Mouse (Mus musculus) right cerebral cortex, adult 18-20 months (tissue): ENCODE data around the gene Fam178b.

Experiments
- DNase-seq: peaks from one replicate; pipeline ENCODE4 v3.0.0; 2022; ENCODE audit warnings: mixed read lengths

Fam178b gene

DNA sequence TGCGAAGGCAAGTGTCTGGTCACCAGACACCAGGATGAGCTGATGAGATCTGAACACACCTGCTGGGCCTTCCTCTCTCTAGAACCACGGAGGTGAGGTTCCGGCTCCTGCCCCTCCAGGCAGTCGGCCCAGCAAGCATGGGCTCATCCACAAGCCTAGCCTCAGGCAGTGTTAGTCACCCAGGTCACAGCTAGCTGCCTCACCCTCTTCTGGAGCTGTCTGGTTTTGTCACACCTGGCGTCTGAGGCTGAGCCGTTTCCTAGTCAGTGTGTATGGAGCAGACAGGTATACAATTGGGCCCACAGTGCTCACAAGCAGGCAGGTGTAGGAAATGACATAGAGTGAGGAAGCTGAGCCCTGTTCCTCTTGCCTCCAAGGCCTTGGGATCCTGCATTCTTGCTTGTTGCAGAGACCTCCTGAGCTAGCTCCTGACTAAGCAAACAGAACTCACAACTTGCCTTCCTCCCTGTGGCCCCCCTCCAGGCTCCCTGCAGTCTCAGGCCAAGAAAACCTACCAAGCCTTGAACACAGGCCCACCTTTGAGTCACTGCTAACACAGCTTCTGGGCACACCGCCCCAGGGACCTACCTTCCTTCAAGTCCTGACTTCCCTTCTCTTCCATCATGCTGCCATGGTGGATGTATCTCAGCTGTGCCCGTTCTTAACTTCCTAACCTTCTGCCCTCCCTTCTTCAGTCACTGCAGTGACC is 99.4 kb downstream of the Fam178b start:
- DNase-seq, result no peak

DNA sequence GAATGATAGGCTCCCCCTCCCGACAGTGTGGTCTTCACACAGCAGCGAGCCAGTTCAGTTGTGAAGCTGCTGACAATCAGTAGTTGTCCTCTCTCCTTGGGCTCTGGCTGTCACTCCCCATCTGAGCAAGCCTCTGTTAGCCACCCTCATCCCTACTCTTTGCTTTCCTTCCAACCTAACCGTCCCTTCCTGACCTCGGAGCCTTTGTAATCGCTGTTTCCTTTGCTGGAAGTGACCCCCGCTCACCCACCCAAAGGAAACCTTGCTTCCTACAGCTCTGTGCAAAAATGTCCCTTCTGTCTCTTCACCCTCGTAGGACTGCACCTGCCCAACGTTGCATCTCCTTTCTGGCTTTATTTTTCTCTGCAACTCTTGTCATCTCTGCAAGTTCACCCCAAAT is 100.8 kb downstream of the Fam178b start:
- no peak for DNase-seq

DNA sequence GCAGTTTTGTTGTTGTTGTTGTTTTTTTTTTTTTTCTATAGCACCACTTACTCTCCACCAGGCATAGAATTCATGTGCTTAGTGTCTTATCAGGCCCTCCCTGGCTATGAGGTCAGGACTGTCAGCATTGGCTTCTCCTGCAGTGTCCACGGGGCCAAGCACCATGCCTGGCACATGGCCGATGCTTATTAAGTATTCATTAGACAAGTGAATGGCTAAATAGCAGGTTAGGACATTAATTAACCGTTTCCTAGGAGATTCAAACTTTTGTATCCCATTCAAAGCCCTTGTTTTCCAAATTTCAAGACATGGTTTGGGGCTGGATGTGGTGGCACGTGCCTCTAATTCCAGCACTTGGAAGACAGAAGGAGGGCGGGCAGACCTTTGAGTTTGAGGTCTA is 101.7 kb downstream of the Fam178b start:
- no peak for DNase-seq

DNA sequence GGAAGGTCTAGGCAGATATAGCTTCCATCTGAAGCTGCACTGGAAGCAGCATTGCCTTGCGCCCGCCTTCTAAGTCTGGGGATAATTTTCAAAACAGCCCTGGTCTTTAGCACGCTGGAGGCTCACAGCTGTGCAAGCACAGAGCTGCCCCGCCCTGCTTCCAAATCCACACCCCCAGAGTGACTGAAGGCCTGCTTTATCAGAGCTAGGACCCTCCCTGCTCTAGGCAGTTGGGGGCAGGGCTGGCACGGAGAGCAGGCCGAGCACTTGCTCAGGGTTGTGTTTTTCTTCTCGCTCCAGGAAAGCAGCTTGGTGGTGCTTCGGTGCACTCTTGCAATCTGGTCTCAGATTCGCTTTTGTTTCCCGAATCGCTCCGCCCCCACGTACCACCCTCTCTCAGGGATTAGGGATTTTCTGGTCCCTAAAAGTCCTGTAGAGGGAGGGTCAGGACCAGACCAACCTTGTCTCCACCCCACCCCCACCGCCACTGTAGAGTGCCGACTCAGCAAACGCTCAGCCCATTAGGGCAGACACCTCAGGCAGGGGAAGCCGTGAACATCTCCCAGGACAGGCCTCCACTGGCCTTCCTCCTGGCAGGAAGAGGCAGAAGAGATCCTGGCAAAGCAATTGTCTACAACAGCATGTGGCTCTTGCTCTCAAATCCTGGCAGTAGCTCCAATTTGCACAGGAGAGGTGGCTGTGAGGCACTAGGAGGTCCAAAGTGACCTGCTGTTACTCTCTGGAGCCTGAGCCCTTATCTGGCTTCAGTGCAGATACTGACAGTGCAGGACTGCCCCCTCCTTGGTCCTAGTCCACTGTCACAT is 102.4 kb downstream of the Fam178b start:
- DNase-seq, result peak; percentile 44

DNA sequence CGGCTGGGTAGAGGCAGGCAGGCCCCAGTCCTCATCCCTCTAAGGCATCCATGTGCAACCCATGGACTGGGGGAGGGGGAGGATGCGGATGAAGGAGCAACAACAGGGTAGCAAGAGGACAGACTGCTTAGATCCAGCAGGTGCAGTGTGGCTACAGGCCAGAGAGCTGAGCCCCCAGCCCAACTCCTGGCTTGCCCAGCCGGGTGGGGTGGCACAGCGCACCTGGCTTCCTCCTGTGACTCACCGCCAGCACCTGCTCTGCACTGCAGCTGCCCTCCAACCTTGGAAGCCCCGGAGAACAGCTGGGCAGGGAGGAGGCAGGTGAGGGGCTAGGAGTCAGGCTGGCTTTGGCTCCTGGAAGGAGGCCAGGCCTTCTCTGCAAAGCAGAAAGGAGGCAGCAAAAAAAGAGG is 103.0 kb downstream of the Fam178b start:
- DNase-seq, result no peak

DNA sequence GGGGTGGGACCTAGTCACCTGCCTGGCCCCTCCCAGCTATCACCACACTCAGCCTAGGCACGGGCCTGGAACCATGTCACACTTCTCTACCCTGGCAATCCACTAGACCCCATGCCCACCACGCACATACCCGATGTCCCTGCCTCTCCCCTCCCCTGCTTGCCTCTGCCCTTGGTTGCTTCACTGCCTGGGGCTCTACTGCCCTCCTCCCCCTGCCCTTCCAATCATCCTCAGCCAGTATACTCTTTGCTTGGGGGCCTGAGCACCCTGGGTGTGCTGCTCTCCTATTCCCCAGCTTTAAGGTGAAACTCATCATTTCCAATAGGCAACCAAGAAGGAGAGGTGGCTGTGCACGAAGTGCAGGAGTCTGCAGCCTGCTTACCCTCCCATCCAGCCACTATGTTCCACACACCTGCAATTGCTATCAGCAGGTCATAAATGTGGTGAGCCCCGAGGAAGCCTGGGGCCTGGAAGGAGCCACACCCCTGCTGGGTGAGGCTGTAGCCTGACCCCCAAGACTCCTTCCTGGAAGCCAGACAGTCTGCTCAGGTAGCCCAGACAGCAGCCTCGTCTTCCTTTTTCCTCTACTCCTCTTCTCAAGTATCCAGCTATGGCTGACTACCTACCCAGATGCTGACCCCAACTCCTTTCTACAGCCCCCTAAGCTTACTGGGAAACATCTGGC is 105.8 kb downstream of the Fam178b start:
- no peak for DNase-seq

DNA sequence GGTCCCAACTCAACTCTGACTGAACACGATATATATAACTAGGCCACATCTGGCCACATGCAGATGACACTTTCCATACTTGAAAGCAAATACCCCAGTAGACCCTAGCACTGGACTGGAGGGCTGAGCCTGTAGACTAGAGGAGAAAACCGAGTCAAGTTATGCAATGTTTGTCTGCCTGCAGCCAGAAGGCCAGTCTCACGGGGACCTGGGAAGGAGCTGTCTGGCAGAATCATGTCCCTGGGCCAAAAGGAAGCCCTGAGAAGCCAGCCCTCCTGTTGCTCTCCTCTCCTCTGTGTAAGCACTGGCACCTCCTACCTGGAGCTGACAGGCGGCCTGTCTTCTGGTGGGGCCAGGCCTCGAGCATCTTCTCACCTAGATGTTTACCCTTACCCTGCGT is 107.6 kb downstream of the Fam178b start:
- no peak for DNase-seq

DNA sequence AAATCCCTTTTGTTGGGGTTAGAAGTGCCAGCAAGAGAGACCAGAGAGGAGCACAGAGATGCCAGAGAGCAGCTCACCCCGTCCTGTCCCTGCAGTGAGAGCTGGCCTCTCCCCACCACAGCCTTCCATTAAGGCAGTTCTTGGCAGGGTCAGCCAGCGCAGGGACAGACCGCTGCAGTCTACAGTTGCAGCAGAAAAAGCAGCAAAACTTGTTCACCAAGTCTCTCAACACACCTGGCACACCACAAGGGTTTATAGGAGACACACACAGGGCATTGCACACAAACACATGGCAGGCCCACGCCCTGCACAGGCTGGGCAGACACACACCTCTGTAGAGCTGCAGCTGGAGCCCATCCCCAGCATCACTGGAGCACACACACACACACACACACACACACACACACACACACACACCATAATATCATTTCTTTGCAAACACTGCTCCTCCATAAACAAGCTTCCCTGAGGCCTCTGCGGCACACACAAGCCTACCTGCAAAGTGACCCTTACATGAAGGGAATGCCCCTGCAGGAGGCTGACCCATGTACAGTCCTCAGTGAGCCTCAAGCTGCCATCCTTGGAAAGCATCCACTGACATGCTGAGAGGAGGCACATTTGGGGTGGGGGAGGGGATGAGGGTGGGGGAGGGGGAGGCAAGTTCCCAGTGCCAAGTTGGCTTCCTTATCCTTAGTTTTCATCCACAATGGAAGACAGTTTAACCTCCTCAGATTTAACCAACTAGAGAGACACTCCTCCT is 108.6 kb downstream of the Fam178b start:
- no peak for DNase-seq

DNA sequence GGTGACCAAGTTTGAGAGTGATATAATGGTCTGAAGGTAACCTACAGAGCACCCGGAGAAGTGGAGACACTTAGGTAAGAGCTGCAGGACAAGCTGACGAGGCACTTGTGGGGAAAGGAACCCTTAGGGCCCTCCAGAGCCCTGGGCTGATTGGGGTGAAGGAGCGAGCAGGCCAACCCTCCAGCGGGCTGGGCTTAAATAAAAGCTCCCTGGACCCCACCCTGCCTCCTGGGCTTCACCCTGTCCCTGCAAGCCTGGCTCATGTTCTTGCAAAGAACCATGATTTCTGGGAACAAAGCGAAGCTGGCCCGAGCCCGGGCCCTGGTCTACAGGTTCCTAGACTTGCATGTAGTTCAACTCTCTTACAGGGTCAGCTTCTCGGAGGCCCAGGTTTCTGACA is 109.5 kb downstream of the Fam178b start:
- no peak for DNase-seq

DNA sequence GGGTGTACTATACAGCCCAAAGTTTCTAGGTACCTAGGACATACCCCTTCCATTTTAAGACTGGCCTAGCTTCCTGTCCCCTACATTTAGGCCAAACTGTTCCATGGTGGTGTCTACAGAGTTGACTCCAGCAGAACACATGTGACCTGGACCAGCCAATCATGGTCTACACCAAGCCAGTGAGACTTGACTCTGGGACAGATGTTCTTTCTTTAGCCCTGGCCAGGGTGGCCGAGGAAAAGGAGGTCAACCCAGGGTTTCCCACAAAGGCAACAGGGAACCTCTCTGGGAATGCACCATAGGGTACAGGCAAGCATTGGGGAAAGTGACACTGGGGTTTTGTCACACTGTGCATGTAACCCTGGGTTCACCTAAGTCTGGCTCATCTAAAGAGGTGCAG is 110.3 kb downstream of the Fam178b start:
- no peak for DNase-seq

DNA sequence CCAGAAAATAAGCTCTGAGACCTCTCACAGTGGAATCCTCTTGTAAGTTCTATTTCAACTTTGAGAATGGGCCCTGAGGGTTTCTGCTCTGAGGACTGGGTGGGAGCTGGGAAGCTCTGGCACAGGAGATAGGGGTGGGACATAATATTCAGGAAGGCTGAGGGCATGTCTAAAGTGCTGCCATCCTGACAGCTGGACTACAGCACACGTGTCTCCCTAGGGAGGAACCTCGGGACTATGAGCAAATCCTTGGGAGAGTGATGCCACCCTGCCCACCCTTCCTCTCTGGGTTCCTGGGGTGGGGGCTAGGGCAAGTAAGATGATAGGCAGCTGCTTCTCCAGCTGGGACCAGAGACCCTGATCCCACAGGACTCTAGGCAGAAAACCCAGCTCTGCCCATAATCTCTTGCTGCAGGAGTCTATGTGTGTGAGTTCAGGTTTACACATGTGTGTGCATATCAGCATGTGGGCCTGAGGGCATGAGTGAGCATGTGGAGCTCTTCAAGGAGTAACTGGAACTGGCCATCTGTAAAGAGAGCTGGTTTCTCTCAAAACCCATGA is 110.8 kb downstream of the Fam178b start:
- no peak for DNase-seq

DNA sequence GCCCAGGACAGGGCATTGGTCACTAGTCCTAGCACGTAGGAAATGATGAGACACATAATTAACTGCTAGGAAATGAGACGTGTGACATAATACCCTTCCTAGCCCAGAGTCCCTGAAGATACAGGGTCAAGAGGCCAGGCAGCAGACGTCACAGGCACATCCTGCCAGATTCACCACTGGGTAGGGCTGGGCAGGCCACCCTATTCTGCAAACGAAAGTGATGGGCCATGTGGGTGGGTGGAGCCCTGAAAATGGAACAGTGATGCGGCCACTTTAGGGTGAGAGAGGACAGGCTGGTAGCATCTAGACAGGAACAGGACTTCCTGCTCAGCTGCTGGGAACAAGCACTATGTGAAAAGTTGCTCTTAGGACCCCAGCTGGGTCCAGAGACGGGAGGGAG is 111.4 kb downstream of the Fam178b start:
- DNase-seq, result no peak

DNA sequence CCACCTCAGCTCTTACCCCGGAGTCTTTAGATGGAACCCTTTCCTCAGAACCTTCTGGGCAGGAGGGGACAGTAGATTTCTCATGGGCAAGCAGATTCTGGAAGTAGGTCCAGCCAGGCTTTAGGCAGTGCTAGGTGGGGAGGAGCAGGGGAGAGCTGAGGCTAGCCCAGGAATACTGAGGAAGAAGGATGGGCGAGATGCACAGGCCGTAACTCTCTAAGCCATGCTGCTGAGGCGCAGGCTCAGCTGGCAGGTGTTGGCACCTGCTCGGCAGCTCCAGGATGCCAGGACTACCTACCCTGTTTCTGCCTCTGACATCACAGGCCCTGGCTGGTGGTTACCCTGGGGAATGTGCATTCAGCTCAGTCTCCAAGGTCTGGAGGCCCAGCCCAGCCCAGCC is 112.7 kb downstream of the Fam178b start:
- no peak for DNase-seq

DNA sequence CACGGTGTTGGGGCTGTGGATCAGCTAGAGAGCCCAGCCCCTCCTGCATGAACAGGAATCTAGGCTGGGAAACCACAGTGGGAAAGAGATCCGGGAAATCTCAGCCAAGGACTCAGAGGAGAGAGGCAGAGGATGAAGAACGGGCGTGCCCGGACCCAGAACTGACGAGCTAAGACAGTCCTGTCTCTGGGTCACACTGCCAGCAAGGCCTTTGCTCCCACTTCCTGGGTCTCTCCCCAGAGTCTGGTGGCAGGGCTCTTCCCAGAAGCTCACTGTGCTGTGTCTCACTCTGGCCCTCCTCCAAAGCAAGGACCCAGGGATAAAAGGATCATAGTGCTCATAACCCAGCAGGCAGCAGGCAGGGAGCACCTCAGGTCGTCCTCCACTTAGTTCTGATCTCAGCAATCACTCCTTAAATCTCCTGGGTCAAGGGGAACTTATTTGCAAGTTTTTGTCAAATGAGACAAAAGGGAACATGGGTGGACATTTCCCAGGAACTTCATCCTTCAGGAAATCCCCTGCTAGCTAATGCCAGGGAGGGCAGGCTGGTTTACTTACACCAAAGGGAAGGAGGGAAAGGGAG is 113.2 kb downstream of the Fam178b start:
- no peak for DNase-seq

DNA sequence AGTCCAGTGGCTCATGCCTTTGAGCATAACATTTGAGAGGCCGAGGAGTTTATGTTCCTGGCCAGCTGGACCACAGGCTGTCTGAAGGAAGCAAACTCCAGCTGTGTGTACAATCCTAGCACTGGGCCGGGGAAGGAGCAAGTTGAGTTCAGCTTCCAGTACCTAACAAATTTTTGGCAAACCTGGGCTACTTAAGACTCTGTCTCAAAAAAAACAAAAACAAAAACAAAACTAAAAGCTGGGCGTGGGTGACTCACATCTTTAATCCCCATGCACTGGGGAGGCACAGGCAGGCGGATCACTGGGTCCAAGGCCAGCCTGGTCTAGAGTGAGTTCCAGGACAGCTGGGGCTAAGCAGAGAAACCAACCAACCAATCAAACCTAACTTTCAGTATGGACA is 114.2 kb downstream of the Fam178b start:
- no peak for DNase-seq

DNA sequence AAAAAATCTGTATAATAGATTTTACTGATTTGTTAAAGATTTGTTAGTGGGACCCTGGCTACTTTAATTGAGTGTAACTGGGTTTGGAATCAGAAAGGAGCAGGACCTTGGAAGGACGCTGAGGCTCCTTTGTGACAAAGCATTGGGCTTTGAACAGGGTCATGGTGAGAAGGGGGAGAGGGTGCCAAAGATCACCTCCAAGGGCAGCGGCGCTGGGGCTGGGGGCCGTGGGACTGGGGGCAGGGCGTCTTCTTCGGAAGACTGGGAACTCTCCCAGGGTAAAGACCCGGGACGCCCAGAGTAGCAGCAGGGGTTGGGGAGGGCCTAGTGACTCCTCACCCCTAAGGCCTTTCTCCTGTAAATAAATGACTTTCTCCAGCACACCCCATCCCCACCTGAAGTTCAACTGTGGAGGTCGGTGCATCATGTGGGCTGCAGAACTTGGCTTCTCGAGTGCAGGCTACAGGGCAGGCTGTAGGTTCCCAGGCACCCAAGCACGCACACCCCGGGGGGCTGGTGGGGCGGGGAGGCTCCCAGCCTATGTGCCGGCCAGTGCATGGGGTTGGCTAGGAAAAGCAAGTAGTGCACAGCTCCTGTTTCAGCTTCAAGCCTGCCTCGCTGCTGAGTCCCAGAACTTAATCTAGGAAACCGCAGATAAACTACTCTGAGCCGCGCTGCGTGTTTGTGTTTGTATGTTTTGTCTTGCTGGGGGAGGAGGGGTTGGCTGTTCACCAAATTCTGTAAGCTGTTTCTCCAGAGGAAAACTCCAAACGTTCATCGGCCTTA is 115.0 kb downstream of the Fam178b start:
- no peak for DNase-seq

DNA sequence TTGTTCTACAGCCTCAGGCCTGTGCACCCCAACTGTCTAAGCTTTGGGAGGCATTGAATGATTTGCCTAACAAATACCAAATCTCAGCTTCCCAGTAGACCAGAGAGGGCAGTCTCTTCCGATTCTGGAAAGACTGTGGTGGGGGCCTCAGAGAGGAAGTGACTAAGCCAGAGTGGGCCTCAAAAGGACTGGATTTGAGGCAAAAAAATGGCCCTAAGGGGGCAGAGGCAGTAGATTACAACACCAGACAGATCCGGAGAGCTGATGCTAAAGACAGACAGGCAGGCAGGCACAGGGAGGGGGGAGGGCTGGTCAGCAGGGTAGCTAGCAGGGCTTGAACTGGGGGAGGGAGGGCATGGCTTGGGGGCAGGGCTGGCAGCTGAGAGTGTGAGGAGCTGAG is 116.6 kb downstream of the Fam178b start:
- DNase-seq, result no peak

DNA sequence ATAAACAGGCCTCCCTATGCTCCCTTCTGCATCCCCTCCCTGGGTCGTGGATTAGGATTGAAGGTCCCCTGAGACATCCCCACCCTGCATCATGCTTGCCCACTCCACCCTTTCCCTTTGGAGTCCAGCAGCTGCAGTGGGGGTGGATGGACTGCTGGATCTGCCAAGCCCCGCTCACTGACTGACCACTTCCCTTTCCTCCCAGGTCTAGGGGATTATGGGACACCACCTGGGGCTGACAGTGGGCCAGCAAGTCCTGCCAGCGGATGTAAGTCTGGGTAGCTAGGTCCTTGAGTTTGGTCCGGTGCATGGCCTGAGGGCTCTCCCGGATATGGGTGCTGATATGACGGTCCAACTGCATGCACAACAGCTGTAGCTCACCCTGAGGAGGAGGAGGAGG is 118.9 kb downstream of the Fam178b start:
- no peak for DNase-seq

DNA sequence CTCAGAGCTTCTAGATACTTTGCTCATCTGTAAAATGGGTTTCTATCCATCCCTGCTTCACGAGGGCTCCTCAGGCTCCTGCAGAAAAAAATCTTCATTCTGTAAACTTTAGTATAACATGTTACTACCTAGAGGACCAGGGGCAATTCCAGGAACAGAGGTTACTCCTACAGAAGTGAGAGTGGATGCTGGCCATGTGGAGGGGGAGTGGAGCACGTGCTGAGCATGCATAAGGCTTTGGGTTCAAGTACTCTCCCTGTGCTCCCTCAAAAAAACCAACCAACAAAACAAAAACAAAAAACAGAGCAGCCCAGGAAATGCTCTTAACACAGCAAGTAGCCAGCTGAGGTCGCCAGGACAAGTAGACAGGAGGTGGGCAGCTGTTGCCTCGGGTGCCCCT is 119.4 kb downstream of the Fam178b start:
- no peak for DNase-seq

DNA sequence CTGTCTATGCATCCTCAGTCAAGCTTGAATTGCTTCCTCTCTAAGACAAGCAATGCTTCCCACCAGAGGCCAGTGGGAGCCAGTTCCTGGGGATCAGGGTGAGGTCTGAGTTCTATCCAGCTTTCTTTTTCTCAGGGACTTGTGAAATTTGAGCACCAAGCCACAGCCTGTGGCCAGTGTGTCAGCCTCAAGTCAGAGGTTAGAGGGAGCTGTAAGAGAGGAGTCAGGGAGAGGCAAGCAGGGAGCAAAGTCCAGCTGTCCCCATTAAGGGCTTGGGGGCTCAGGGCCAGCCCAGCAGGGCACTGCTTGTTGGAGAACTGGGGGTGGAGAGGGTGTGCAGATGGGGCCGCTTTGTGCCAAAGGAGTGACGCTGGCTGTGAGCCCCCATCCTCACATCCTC is 119.8 kb downstream of the Fam178b start:
- no peak for DNase-seq

DNA sequence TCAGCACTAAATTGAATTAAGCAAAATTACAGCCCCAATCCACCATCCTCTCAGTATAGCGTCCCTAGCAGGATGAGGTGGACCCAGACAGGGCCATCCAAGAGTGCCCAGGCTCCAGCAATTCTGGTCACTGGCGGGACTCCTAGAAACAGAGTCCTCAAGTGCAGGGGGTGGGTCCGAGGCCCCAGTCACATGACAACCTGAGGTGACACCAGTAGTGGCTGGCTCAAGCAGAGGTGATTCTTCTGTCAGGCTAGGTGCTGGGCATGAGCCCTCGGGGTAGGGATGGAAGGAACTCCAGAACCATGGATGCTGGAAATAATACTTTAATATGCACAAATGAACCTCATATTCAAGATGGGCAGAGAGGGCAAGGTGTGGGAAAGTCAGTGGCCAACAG is 120.6 kb downstream of the Fam178b start:
- no peak for DNase-seq

DNA sequence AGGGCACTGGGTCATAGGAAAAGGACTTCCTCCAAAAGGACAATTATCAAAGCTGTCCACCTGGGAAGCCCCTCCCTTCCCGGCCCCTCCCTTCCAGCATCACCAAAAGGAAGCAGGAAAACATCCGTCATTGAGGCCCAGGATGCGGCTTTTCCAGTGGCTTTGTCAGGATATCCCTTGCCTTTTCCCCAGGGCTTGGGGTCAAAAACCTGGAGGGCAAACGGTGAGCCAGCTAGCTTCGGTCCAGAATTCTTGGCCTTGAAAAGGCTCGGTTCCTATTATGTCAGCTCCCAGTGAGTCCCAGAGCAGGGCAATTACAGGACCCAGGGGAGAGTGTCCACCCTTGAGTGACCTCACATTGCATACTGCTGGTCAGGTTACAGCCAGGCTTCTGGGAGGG is 122.1 kb downstream of the Fam178b start:
- no peak for DNase-seq
